Mouse (Mus musculus) right cerebral cortex, postnatal 14 days (tissue): ENCODE data around the gene Phldb2.

Experiments
- DNase-seq: peaks from one replicate; pipeline ENCODE4 v3.0.0; 2022

Gene Phldb2

GRCm38 (mm10) chr16:45889636-45890035, 63.8 kb downstream of the Phldb2 start:
- no peak for DNase-seq

GRCm38 (mm10) chr16:45886599-45886998, 66.8 kb downstream of the Phldb2 start:
- DNase-seq = no peak

- DNase-seq = no peak
These were observed 69.2 kb downstream of the Phldb2 start for GRCm38 (mm10) chr16:45884194-45884593.

- no peak for DNase-seq
These were observed 72.1 kb downstream of the Phldb2 start for GRCm38 (mm10) chr16:45881177-45881832.

GRCm38 (mm10) chr16:45880101-45880751, 73.2 kb downstream of the Phldb2 start:
- DNase-seq = no peak

- no peak for DNase-seq
These were observed 75.7 kb downstream of the Phldb2 start for GRCm38 (mm10) chr16:45877739-45878138.

GRCm38 (mm10) chr16:45877171-45877570, 76.2 kb downstream of the Phldb2 start:
- peak; percentile 16 for DNase-seq

GRCm38 (mm10) chr16:45873397-45873796, 80.0 kb downstream of the Phldb2 start:
- no peak for DNase-seq

- no peak for DNase-seq
These were observed 82.0 kb downstream of the Phldb2 start for GRCm38 (mm10) chr16:45871286-45871976.

GRCm38 (mm10) chr16:45870651-45871050, 82.7 kb downstream of the Phldb2 start:
- no peak for DNase-seq

GRCm38 (mm10) chr16:45869044-45869443, 84.4 kb downstream of the Phldb2 start:
- DNase-seq = no peak

- DNase-seq = no peak
These were observed 96.0 kb downstream of the Phldb2 start for GRCm38 (mm10) chr16:45857277-45857863.

GRCm38 (mm10) chr16:45854499-45854898, 98.9 kb downstream of the Phldb2 start:
- DNase-seq = no peak

- no peak for DNase-seq
These were observed 104.4 kb downstream of the Phldb2 start for GRCm38 (mm10) chr16:45849045-45849444.

- DNase-seq = no peak
These were observed 108.5 kb downstream of the Phldb2 start for GRCm38 (mm10) chr16:45844875-45845274.

GRCm38 (mm10) chr16:45844049-45844780, 109.2 kb downstream of the Phldb2 start:
- peak; percentile 52 for DNase-seq

GRCm38 (mm10) chr16:45843351-45843891, 110.0 kb downstream of the Phldb2 start:
- DNase-seq = no peak

GRCm38 (mm10) chr16:45842440-45842839, 111.0 kb downstream of the Phldb2 start:
- no peak for DNase-seq

GRCm38 (mm10) chr16:45841806-45842205, 111.6 kb downstream of the Phldb2 start:
- no peak for DNase-seq

GRCm38 (mm10) chr16:45841016-45841415, 112.4 kb downstream of the Phldb2 start:
- no peak for DNase-seq

- no peak for DNase-seq
These were observed 115.7 kb downstream of the Phldb2 start for GRCm38 (mm10) chr16:45837541-45838342.

GRCm38 (mm10) chr16:45832747-45833108, 120.7 kb downstream of the Phldb2 start:
- DNase-seq = no peak
